Mouse (Mus musculus) G1E (cell line): ENCODE results near the gene Auts2.

ENCODE experiments used
- CTCF ChIP-seq: IDR thresholded peaks from 2 replicates; pipeline ENCODE4 v1.5.1; 2012; ENCODE audit warnings: low read depth, low read length, inconsistent platforms, mixed read lengths
- GATA1 ChIP-seq: IDR thresholded peaks from 2 replicates; pipeline ENCODE4 v1.6.1; 2012; ENCODE audit warnings: borderline replicate concordance, low read length, inconsistent platforms, mixed read lengths

- TF ChIP-seq CTCF (no peak), GATA1 (no peak)
Measured at GRCm38 (mm10) chr5:131727909-131728308, 815.2 kb downstream of the Auts2 start.
